Mouse (Mus musculus): ENCODE data around the gene Cdc27. TPM values are rescaled to one million over a fixed set of nuclear protein-coding genes. Genes with fewer than 3 reads are reported as not detected.
A peak's percentile ranks its signal among the peaks of the same experiment; 100 is the strongest.

Cdc27 gene
- total RNA-seq, 2 experiments from 2014 or later: 28.3 to 41.5 TPM

GRCm38 (mm10) chr11:104510606-104511005 is 39.8 kb downstream of the Cdc27 start:
- 0 out of 2 replicates have a peak, but pooled peaks have one; percentile 57 for ATAC-seq (replicated peaks; ENCODE audit: low FRiP score, poor library complexity, severe bottlenecking)

DNA sequence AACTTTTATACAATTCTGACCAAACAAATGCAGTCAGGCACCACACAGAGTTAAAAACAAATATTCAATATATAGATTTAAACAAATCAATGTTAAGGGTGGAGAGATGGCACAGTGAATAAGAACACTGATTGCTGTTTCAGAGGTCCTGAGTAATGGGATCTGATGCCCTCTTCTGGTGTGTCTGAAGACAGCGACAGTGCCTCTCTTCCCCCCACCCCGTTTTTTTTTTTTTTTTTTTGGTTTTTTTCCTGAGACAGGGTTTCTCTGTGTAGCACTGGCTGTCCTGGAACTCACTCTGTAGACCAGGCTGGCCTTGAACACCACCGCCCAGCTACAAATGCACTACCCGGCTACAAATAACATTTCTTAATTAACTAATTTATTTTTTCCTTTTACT is 42.0 kb downstream of the Cdc27 start:
- no peak for ATAC-seq (replicated peaks; ENCODE audit: low FRiP score, poor library complexity, severe bottlenecking)

- ATAC-seq (replicated peaks; ENCODE audit: low FRiP score, poor library complexity, severe bottlenecking): no peak
These were observed 62.1 kb downstream of the Cdc27 start for GRCm38 (mm10) chr11:104488292-104488691.

- ATAC-seq (replicated peaks; ENCODE audit: low FRiP score, poor library complexity, severe bottlenecking): no peak
These were observed 68.4 kb downstream of the Cdc27 start for GRCm38 (mm10) chr11:104481971-104482370.

GRCm38 (mm10) chr11:104479505-104479904 is 70.9 kb downstream of the Cdc27 start:
- ATAC-seq (replicated peaks; ENCODE audit: low FRiP score, poor library complexity, severe bottlenecking): no peak

DNA sequence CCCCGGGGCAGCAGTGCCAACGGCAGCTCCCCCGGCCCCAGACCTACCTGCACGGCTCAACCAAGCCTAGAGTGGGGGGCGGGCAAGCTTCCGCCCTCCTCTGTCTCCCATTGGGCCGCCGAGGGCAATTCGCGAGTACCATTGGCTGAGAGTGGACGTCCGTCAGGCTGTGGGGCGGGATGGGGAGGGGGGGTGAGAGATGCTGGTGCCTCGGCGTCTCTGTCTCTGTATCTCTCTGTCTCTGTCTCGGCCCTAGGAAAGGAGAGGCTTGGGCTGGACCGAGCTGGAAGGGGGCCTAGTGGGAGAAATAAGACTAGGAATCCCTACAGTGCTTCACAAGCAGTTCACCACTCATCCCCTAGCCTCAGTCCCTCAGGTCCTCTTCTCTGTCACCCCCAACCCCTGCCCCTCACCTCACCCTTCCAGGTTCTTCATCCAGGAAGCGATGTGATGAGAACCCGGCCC is 81.0 kb downstream of the Cdc27 start:
- ATAC-seq (replicated peaks; ENCODE audit: low FRiP score, poor library complexity, severe bottlenecking): peak; percentile 96

DNA sequence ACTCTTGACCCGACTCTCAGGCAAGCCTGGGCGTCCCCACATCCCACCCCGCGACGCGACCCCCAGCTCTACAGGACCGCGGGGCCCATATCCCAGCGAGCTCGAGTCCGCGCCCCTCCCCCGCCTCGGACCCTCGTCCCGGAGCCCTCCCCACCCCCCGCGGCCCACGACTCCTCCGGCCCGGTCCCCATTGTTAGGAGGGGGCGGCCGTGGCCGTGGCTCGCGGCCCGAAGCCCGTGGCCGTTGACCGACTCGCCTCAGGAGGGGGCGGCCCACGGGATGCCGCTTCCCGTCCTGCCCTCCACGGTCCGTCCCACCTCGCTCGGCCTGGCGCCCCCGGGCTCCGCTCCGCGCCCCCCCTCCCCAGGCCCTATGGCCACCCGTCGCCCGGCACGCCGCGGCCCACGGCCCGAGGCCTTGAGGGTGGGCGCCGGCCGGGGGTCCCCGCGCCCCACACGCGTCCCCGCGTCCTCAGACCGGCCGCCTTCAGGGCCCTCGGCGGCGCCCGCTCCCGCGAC is 81.6 kb downstream of the Cdc27 start, which contains the start of gene Kansl1:
TSS of gene Kansl1 (minus strand) at position 111 of the 518 bp plus-strand sequence.
- ATAC-seq (replicated peaks; ENCODE audit: low FRiP score, poor library complexity, severe bottlenecking): no peak

DNA sequence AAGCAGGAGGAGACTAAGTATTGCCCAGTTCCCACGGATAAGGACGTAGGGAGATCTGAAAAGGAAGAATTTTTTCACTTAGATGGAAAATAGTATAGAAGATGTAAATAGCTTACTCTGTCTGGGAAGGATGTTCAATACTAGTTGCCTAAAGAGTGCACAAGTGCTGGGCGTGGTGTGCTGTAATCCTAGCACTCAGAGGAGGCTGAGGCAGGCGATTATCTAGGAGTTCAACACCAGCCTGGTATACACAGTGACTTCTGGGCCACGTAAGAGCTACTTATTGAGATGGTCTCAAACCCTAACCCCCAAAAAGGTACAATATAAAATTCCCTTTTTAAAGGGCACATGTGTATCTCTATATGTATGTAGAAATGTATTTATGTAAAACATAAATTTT is 82.7 kb downstream of the Cdc27 start:
- 0 out of 2 replicates have a peak, but pooled peaks have one; percentile 48 for ATAC-seq (replicated peaks; ENCODE audit: low FRiP score, poor library complexity, severe bottlenecking)

DNA sequence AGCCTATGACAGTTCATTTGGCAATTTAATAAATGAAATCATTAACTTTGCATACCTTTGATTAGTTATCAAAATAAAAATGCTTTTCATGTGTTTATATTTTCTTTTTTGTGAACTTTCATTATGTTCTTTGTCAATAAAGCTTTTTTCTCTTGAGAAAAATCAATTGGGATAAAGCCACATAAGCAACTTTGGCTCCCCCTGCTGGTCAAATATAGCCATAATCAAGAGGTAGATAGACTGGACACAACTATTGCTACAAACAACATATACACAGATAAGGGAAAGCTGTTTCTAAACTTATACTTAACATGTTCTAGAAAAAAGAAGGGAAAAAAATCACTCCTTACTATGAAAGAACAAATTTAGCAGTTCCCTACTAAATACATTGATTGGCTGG is 88.9 kb downstream of the Cdc27 start:
- peak; percentile 88 for ATAC-seq (replicated peaks; ENCODE audit: low FRiP score, poor library complexity, severe bottlenecking)

DNA sequence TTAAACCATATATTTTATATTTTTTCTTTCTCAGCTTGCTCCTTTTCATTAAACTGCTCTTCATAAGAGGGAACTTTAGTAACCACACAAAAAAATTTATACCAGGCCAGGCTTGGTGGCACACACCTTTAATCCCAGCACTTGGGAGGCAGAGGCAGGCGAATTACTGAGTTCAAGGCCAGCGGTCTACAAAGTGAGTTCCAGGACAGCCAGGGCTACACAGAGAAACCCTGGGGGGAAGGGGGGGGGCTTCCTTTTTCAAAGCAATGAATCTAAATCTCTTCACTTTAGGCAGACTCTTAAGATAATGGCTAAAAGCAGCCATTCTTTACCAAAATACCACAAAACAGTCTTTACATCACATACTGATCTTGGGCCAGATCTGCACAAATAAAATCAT is 90.7 kb downstream of the Cdc27 start:
- no peak for ATAC-seq (replicated peaks; ENCODE audit: low FRiP score, poor library complexity, severe bottlenecking)

DNA sequence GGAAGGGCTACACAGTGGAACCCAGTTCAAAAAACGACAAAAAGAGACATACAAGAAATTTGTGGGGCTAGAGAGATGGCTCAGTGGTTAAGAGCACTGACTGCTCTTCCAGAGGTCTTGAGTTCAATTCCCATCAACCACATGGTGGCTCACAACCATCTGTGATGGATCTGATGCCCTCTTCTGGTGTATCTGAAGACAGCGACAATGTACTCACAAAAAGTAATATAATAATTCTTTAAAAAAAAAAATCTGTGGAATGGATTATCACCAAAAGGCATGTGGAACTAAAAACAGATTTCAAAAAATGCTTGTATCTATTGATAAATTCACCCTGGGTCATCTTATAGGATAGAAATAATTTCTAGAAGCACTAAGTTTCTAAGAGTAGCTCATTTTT is 91.9 kb downstream of the Cdc27 start:
- no peak for ATAC-seq (replicated peaks; ENCODE audit: low FRiP score, poor library complexity, severe bottlenecking)

Other genes with a start within 250 kb of the Cdc27 start
- gene Kansl1, start 81.8 kb downstream of the Cdc27 start, total RNA-seq (2015; ENCODE audit: low replicate concordance): 20.8 and 25.1 TPM in 2 replicates
- gene Kansl1, start 81.8 kb downstream of the Cdc27 start, total RNA-seq (2017; ENCODE audit: low replicate concordance): 20.6 TPM in 2 replicates
- not detected in 2 replicates for gene Myl4, start within 50 bp of the Cdc27 start, total RNA-seq (2015; ENCODE audit: low replicate concordance)
- gene Myl4, start within 50 bp of the Cdc27 start, total RNA-seq (2017; ENCODE audit: low replicate concordance): not detected in 2 replicates
- gene Itgb3, start 57.4 kb upstream of the Cdc27 start, total RNA-seq (2015; ENCODE audit: low replicate concordance): 0.84 and 4.2 TPM in 2 replicates
- 3.0 and 3.1 TPM in 2 replicates for gene Itgb3, start 57.4 kb upstream of the Cdc27 start, total RNA-seq (2017; ENCODE audit: low replicate concordance)
- not detected in 2 replicates for gene Gm11639, start 135.1 kb upstream of the Cdc27 start, total RNA-seq (2015; ENCODE audit: low replicate concordance)
- not detected in 2 replicates for gene Gm11639, start 135.1 kb upstream of the Cdc27 start, total RNA-seq (2017; ENCODE audit: low replicate concordance)

All from erythroblast, adult 5-6 weeks (primary cell).